Mouse (Mus musculus): ENCODE measurements at regions not wholly inside any gene's neighbourhood (a gene's known extent, or its start where the extent isn't known, plus 50 kb on each side); places are given as distances from the start of the nearest gene placed in this dataset.

GRCm38 (mm10) chr1:18970173-18970572 lies 132.6 kb upstream of the Tfap2d start:
- TF ChIP-seq CTCF (IDR thresholded peaks at IDR 0.05; ENCODE audit: low read depth, low read length) = no peak
- TF ChIP-seq POLR2A (IDR thresholded peaks at IDR 0.05; ENCODE audit: extremely low read depth, insufficient read depth, low read length) = no peak
